Mouse (Mus musculus) gastrocnemius, postnatal 10 days (tissue): ENCODE results near the gene Nf2. TPM values are rescaled to one million over a fixed set of nuclear protein-coding genes. Genes with fewer than 3 reads are reported as not detected.
"Not testable (repeated sequence)": the region's sequence is repeated elsewhere in the genome, so short reads cannot be mapped to it uniquely, and the experiment has no call there.

ENCODE experiments used
- DNase-seq: peaks from one replicate; pipeline ENCODE4 v3.0.0; 2021; ENCODE audit warnings: mixed read lengths
- total RNA-seq, 2 experiments: library from RNA; stranded (reverse); gene quantifications; 2 replicates each; pipeline ENCODE4 v1.2.3; 2021

Gene Nf2
- total RNA-seq, 2 experiments from 2014 or later, result 46.2 TPM

DNA sequence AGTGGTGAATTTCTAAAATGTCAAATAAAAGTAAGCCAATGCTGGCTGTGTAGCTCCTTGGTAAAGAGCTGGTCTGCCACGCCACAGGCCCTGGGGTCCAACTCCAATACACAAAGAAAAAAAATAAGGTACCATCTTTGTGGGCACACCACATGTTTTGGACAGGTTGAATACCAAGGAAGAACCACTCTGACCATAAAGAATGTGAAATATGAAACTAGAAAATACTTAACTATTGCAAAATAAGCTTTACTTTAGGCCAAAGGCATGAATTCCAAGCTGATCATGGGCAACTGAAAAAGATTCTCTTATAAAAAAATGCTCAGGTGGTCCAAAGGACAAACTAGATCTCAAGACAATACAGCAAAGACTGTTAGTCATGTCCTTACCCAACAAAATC, 11.1 kb downstream of the Nf2 start:
- DNase-seq, result no peak

DNA sequence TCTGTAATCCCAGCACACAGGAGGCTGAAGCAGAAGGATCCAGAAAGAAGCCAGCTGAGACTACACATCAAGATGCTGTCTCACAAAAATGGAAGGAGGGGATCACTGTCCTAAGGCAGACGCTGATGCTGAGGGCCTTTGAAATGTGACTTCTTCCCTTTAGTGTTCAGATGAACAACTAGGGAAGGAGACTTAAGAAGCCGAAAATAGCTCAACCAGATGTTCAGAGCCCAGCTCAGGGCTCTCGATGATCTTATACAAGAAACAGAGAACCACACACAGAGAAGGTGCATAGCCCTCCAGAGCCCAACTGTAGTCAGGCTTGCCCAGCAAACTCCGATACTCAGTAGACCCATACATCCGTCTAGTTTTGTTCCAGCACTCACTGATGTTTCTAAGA, 12.0 kb downstream of the Nf2 start:
- DNase-seq, result no peak

DNA sequence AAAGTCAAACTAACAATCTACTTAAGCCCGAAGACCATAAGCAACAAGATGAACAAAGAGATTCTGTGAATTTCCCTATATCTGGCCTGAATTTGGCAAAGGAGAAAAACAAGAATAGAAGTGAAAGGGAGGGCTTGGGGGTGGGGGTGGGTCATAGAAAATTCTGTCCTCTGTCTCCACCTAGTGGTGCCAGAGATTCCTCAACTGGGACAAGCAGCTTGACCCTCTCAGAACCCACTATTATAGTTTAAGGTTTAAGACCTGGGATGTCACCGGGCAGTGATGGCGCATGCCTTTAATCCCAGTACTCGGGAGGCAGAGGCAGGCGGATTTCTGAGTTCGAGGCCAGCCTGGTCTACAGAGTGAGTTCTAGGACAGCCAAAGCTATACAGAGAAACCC, 12.6 kb downstream of the Nf2 start:
- DNase-seq, result peak; percentile 37

DNA sequence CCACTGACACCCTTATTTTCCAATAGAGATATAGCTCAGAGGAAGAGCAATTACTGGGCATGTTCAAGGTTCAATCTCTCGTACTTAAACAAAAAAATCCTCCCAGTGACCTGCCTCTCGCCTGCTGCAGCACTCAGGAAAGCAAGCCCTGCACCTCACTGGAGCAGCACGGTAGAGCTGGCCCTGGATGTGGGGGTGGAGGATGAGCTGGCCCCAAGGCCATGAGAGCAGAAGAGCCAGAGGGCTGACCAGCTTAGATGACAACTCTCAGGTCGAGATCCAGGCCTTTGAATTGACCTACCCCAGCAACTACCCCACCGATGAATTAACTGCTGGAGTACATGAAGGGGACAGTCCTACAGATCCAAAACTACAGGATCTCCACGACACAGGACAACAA, 13.9 kb downstream of the Nf2 start:
- no peak for DNase-seq

DNA sequence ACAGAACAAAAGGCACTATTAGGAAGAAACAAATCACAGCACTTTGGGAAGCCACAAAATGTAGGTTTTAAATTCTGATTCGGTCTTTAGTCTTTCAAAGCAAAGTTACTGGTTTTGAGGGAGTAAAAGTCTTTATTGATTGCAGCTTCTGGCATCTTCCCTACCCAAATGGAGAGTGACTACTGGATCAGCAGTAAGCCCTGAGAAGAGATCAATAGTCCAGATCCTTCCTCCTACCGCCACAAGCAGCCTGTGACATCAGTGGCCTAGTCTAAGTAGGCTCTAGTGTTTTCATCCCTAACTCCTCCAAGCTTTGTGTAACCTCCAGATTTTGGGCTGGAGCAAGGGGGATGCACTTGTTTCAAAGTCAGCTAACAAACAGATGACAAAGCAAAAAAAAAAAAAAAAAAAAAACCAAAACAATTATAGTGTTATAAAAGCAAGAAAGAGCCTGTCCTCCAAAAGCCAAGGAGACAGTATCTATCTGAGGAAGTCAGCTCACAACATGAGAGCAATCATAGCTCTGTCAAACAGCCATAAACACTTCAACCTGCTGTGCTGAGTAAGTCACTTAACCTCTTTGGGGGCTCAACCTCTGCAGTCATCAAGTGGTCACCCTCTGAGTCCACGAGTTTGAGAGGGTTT, 15.9 kb downstream of the Nf2 start:
- DNase-seq, result no peak

DNA sequence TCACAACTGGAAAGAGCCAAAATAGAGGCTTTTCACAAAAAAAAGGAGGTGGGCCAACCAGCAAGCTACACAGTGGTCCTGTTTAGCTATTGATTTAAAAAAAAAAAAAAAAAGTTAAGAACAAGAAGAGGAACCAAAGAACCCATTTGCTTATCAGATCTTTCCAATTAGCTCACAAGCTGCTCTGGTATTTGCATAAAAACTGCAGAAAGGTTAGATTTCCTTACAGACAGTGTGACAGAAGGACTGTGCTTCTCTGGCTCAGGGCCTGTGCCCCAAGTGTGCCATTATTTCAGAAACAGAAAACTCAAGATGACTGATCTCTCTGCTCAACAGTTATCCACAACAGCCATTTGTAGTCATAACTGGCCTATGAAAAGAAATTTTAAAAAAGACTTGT, 18.3 kb downstream of the Nf2 start:
- DNase-seq, result no peak

DNA sequence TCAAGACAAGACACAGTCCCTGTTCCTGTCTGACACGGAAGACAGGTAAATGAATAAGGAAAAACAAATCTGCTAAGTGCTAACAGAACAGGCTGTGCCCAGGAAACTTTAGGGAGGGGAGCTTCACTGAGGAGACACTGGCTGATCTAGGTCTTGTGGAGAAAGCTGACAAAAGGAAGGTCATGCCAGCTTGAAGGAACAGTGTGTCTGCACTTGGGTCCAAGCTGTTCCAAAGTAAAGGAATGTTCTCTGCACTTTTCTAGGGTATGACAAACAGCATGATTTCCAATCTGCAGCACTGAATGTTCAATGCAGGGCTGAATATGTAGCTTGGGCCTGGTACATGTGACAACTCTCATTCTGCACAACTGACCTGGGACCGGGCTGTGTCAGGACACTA, 21.4 kb downstream of the Nf2 start:
- no peak for DNase-seq

DNA sequence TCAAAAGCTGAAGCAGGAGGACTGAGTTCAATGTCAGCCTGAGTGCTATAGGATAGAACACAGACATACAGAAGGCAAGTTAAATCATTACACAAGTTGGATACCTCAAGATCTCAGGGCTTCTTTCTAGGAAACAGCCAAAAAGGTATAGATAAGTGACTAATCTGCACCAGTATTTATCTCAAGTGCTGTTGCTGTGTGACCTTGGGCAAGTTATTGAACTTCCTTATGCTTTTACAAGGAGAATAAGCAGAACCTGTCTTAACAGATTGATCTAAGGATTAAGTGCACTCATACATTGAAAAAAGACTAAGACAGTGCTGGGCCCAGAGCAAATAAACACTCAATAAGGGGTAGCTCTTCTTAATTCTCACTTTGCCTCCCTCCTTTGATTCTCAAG, 22.0 kb downstream of the Nf2 start:
- DNase-seq, result no peak

DNA sequence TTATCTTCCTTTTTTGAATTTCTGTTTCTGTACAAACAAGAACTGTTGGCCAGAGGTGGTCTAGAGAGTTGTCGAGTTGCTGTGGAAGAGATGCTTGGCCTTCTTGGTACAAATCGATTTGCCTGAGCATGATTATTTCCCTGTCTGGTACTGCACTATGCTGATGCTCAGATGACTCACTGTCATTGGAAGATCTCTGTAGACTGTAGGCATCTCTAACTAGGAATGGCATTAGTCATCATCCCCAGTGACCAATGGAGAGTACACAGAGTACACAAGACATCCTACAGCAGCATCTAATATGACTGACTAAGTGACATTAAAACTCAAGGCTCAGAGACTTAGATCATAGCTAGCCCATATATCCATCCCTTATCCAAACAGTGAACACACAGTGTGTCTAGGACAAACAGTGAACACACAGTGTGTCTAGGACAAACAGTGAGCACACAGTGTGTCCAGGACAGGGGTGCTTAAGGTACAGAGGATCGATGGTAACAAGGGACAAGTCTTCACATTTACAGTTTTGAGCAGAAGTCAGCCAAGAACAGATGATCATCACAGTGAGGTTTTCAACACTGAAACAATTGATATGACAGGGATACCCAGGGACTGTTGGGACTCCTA, 23.1 kb downstream of the Nf2 start:
- no peak for DNase-seq

DNA sequence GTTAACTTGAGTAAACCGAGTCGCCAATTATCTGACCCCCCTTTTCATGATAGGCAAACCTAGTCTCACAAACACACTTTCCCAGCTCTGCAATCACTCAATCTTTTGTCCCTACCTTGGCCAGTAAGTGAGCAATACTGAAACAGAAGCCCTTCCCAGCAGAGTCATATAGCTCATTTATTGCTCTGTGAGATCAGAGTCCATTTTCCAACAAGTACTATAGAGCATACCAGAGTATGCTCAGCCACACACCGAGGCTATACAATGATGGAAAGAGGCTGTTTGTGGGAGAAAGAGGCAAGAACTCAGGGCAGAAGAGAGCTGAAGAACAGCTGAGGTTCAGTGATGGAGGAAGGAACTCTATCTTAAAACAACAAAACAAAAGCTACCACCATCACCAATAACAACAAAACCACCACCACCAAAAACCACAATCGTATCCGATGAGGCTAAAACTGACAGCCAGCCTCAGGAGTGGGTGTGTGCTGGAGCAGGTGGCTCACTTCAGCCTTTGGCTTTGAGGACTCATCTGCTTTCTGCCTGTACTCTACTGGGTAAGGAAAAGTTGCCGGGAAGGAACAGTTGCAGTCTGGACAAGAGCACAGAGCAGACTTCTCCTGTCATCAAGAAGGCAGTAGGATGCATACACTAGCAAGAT, 25.6 kb downstream of the Nf2 start:
- no peak for DNase-seq

DNA sequence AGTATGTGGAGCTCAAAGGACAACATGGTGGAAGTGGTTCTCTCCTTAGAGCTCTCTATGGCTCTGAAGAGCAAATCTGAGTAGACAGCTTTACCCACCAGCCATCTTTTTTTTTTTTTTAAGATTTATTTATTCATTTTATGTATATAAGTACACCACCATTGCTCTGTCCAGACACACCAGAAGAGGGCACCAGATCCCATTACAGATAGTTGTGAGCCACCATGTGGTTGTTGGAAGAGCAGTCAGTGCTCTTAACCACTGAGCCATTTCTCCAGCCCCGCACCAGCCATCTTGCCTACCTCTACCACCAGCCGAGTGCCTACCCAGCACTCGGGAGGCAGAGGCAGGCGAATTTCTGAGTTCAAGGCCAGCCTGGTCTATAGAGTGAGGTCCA, 26.9 kb downstream of the Nf2 start:
- DNase-seq, result not testable (repeated sequence)

DNA sequence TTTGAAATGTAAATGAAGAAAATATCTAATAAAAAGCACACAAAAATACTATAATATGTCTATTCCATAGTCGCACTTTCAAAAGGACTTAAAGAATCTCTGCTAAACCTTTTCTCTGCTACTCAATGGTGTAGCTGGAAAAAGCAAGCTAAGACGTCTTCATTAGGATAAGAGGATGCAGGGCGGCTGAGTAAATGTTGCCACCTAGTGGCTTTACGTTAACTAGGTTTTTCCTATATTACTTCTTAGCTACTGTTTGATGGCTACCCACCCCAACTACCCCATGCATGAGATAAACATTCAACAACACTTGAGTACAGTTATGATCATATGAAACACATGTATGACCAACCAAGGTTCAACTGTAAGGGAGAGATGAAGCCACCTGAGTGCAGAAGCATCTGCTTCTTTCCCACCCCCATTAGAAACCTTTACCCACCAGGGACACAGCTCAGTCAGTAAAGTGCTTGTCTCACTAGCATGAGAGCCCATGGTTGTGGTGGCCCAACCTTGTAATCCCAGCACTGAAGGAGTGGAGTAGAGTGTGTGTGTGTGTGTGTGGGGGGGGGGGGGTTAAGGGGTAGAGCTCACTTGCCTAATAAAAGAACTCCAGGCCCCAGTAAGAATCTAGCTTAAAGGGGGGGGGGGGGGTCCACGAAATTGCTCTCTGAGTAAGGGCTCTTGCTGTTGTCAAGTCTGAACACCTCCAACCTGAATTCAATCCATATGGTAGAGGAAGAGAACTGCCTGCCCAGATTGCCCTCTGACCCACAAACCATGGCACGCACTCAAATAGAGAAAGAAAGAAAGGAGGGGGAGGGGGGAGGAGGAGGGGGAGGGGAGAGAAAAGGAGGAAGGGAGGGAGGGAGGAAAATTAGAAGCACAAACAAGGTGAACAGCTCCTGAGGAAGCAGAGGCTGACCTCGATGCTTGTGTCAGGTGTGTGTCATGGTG, 27.6 kb downstream of the Nf2 start:
- no peak for DNase-seq

DNA sequence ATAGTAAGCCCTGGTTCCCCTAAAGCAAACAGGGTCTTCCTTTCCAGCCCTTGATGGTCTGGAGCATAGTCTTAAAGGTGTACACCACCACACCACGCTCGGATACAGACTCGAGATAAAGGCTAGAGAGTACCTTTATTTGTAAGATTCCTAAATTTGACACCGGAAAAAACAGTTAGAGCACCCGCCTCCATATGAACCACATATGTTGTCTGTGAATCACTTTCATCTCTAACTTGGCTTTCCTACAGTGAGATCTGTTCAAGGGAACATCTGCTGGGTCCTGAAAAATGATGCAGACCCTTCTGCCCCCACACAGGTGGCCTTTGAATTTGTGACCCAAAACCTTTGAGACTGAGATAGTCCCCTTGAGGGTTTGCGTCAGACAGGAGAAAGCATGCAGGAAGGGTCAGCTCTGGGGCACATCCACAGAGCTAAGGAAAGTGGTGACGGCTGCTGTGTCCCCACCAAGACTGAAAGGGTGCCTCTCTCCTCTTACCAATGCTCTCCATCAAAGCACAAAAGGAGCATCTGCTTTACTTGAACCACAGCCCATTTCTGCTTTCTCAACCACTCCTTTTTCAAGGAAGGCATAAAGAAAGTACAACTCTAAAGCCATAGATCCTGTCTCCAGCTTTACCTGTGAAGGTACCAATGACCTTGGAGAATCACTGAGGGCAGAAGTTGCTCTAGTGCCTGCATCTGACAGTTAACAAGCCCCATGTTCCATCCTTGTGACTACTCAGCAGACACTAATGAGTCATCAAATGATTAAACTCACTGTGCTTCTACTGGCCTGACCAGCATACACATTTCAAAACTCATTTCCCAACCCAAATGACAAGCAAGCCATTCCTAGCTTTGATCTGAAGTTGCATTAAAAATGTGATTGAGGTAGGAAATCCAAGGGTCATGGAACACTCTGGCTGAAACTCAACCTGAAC, 34.6 kb downstream of the Nf2 start:
- DNase-seq, result no peak

DNA sequence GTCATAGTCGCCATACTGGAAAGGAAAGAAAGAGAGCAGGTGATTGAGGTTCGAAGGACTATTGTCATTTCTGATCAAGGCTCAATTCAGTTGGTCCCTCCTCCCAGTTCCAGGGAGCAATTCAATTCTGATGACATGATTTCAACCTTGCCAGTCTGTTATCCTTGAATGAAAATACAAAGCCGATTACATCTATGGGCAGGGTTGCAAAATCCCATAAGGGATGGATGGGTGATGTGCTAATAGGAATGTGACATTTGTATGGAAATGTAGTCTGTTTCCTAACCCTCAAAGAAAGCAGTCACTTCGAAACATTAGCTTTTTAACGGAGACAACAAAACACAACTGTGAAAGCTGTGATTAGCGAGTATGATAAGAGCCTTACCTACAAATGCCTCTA, 41.0 kb downstream of the Nf2 start:
- no peak for DNase-seq

DNA sequence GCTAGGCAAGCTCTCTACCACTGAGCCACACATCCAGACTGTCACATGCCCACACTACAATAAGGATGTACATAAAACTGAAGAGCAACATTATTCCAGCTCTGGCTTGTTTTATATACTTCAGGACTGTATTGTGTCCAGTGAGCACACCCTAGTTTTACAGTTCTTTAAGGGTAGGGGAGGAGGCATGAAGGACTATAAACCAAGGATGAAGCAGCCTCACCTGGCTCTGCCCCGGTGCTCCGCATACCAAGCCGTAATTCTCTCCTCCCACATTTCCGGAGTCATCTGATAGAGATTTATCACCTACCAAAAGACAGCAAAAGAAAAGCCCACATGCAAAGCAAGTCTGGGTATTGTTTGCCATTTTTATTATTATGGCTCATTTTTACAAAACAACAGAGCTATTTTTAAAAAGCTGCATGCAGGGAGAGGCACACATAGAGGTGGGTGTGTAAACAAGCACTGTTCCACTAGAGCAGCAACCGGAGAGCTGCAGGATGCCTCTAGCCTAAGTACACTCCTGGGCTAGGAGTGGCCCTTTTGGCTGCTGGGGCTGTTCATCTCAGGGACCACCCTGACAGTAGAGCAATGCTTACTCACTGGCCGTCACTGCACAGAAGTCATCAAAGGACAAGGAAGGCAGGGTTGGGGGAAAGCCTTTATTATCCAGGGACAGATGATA, 43.2 kb downstream of the Nf2 start:
- DNase-seq, result no peak

DNA sequence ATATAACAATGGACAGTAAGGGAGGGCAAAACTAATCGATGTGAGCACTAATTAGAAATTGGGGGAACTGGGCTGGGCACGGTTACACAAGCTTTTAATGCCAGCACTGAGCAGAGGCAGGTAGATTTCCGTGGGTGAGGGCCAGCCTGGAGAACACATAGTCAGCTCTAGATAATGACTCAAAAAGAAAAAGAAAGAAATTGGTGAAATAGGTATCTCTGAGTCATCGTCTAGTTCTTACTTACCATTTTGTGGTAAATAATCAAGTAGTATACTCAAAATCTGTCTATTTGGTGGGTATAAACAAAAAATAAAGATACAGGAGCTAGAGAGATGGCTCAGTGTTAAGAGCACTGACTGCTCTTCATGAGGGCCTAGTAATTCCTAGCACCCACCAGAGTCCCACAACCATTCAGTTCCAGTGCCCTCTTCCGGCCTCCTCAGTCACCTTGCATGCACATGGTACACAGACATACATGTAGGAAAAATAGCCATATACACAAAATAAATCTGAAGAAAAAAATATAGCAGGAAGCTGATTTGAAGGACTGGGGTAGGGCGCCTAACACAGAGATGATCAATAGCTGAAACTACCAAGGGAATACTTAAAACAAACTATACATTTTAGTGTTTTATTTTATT, 44.3 kb downstream of the Nf2 start:
- no peak for DNase-seq

DNA sequence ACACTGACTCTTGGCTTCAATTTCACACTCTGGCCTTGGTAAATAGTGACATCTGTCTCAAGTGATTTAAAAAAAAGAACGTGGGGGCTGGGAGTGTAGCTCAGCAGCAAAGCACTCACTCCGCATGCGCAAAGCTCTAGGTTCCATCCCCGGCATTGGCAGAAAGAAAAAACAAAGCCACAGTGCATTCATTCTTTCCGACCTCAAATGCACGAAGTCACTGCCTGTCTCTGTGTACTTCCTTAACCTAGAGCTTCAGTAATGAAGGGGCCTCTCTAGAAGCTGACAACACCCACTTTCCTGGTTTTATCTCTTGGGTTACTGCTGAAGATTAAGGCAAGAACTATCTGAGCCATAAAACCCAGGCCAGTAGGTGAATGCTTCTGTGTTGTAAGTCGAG, 45.4 kb downstream of the Nf2 start:
- DNase-seq, result no peak

DNA sequence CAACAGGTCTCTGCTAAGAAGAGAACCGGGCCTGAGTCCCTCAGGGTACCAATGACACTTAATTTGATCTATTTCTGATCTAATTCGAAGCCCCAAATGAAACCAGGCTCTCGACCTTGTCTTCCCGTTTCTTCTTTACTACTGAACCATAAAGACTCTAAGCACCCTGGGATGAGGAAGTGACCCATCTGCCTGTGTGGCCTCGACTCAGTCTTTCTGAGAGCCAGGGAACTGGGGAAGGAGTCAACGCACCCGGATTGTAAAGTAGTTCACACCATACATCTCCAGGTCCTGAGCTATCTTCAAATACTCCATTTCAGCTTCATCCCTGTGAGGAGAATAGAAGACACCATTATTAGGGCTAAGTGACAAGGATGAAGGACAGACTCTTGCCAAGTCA, 45.9 kb downstream of the Nf2 start:
- no peak for DNase-seq

DNA sequence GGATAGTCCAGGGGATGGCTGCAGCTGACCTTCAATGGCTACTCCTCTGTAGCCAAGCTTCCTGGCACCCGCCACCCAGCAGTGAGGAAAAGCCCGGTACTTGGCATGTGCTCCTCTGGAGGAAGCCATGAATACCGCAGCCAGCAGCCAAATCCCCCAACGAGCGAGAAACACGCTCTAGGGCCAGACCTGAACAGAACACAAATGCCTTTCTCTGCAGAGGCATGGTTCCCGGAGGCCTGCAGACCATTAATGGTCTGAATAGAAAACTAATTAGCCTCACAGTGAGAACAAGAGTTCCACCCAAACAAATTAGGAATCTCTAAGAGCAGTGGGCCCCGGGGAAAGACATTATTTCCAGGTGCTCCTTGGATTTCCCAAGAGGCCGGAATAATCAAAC, 46.3 kb downstream of the Nf2 start:
- DNase-seq, result peak; percentile 65

DNA sequence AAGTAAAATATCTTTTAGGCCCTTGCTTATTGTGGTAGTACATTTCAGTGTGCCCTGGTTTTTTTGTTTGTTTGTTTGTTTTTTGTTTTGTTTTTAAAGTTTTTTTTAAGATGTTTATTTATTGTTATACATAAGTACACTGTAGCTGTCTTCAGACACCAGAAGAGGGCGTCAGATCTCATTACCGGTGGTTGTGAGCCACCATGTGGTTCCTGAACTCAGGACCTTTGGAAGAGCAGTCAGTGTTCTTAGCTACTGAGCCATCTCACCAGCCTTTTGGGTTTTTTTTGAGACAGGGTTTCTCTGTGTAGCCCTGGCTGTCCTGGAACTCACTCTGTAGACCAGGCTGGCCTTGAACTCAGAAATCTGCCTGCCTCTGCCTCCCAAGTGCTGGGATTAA, 46.9 kb downstream of the Nf2 start:
- not testable (repeated sequence) for DNase-seq

DNA sequence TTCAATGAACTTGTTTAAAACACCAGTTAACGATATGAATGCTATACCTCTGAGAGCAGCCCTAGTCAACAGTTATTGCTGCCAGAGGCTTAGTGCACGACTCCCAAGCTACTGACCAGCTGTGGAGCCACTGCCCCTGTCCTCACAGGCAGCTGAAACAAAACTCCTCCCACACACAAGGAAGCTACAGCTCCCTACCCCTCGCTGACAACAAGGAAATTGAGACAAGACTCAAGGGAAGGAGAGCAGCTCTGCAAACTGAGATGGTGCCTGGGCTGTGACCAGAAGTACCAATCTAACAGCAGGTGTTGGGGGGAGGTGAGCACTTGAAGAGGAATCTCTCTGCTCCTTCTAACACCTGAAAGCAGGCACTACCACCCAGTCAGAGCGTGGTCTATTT, 48.7 kb downstream of the Nf2 start:
- DNase-seq, result no peak
